Mouse (Mus musculus) bone marrow, adult 2 months (tissue): ENCODE results near the gene Oit1. TPM values are rescaled to one million over a fixed set of nuclear protein-coding genes. Genes with fewer than 3 reads are reported as not detected.

Experiments
- H3K27ac ChIP-seq: fragments of 200-500 bp; 2 replicates; pipeline ENCODE4 v1.5.1; 2012; ENCODE audit warnings: low read depth, mild to moderate bottlenecking, control low read depth, inconsistent platforms, low read length; ENCODE audit not compliant: control insufficient read depth, poor library complexity, insufficient read depth
- H3K4me1 ChIP-seq: fragments of 200-500 bp; 2 replicates; pipeline ENCODE4 v1.6.1; 2011; ENCODE audit warnings: low read length; ENCODE audit not compliant: control insufficient read depth, insufficient read depth
- H3K4me3 ChIP-seq: fragments of 200-500 bp; replicated peaks from 2 replicates; pipeline ENCODE3; 2011; ENCODE audit warnings: mild to moderate bottlenecking, low read depth, low read length, control low read depth; ENCODE audit not compliant: control insufficient read depth
- CTCF ChIP-seq: fragments of 200-500 bp; IDR thresholded peaks from 2 replicates; pipeline ENCODE4 v1.5.1; 2011; ENCODE audit warnings: low read length, control low read depth; ENCODE audit not compliant: control insufficient read depth, insufficient read depth
- POLR2A ChIP-seq: fragments of 200-500 bp; IDR thresholded peaks from 2 replicates; pipeline ENCODE4 v1.6.1; 2011; ENCODE audit warnings: low read depth, mild to moderate bottlenecking, control low read depth, low read length, borderline replicate concordance; ENCODE audit not compliant: control insufficient read depth
- WGBS: fragments of 180-500 bp; shearing (Covaris S2); methylation state at CpG from one replicate; pipeline ENCODE4 v1.1.7; 2018; 5-methylcytosine and 5-hydroxymethylcytosine counted together
- polyA plus RNA-seq: library from polyadenylated mRNA; stranded (reverse); fragments of >200 nt; gene quantifications from 2 replicates; pipeline ENCODE4 v1.2.4, GENCODE M21; 2011; ENCODE audit warnings: low replicate concordance; ENCODE audit not compliant: missing spikeins, insufficient read depth, insufficient read length

Oit1 gene
- polyA plus RNA-seq, 1 experiment, result not detected

DNA sequence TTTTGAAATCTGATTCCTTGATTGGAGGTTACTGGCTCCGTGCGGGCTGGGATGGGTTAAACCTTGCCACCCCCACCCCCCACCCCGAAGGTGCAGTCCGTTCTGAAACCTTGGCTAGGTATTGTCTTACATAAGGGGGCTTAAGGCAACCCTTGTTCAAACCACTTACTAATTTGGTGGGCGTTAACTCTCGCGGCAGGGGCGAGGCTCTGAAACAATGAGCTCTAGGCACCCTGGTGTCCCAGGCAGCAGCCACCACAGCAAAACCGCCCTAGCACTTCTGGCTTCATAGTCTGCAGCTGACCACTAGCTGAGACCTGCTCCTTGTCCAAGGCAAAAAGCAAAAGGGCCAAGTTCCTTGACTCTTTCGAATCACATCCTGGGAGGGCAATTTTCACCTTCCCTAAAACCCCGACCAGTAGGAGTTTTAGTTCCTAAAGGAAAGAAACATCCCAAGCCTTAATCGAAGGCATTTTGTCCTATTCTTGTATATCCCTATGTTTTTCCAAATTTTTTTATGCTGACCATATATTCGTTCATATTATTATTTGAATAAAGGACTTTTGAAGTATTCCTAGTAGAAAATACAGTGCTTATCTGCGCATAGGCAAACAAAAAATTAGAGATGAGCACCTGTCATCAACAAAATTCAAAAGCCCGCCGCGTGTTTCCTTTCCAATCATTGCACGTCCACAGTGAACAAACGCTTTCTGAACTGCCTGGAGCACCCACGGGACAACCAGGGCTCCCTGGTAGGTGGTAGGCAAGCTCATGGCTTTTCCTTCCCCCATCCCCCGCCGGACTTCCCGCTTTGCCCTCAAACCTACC, 62.0 kb downstream of the Oit1 start:
- TF ChIP-seq POLR2A, result no peak
- no peak for TF ChIP-seq CTCF
- Histone ChIP-seq H3K4me3 (no peak overlapping the region), H3K27ac (no peak overlapping the region), H3K4me1 (no peaks in the 10 kb centered on the region)
- 7% methylated on average over 23 of the region's 23 CpGs for WGBS

DNA sequence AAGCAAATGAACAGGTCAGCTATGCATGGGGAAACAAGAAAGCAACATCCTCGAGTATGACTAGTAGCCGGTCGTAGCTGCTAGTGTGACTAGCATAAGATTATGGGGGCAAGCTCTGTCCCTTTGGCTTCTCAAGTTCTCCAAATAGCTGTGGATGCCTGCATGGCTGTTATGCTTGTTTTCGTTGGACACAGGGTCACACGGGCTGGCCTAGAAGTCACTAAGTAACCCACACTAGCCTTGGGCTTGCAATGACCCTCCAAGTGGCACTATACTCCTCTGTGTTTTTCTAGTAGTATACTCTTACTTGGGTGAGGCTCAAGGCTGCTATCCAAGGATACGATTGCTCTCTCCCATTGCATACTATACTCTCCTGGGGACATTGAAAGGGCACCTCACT, 63.4 kb downstream of the Oit1 start:
- Histone ChIP-seq H3K27ac (no peak overlapping the region), H3K4me3 (no peak overlapping the region), H3K4me1 (no peaks in the 10 kb centered on the region)
- 75% methylated on average over 6 of the region's 6 CpGs for WGBS
- TF ChIP-seq CTCF (no peak), POLR2A (no peak)

GRCm38 (mm10) chr14:8314536-8314935, 64.0 kb downstream of the Oit1 start:
- TF ChIP-seq CTCF, result peak; percentile 20; the same call in 1 of the 2 replicates
- no peak for TF ChIP-seq POLR2A
- Histone ChIP-seq H3K4me1 (no peaks in the 10 kb centered on the region), H3K27ac (no peak overlapping the region), H3K4me3 (no peak overlapping the region)
- WGBS, result 18% methylated on average over 3 of the region's 3 CpGs

DNA sequence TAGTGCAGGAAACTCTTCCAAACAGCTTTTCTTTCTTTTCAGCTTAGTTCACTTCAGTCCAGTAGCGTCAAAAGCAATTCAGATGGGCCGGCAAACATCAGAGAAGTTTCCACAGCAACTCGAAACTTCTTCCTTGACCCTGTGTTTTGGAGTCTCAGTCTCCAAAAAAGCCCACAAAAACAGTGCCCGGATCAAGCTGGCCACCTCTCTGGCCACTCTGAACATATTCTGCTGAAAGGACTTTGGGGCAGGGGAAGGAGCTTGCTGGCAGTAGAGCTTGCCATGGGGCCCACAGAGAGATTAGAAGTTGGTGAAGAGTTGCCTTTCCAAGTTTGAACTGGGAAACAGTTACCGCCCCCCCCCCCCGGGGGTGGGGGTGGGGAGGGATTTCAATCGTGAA, 64.7 kb downstream of the Oit1 start:
- H3K27ac ChIP-seq, result no peak overlapping the region
- no peak overlapping the region for H3K4me3 ChIP-seq
- 53% methylated on average over 7 of the region's 7 CpGs for WGBS
- TF ChIP-seq CTCF (no peak), POLR2A (no peak)
- H3K4me1 ChIP-seq, result no peaks in the 10 kb centered on the region

DNA sequence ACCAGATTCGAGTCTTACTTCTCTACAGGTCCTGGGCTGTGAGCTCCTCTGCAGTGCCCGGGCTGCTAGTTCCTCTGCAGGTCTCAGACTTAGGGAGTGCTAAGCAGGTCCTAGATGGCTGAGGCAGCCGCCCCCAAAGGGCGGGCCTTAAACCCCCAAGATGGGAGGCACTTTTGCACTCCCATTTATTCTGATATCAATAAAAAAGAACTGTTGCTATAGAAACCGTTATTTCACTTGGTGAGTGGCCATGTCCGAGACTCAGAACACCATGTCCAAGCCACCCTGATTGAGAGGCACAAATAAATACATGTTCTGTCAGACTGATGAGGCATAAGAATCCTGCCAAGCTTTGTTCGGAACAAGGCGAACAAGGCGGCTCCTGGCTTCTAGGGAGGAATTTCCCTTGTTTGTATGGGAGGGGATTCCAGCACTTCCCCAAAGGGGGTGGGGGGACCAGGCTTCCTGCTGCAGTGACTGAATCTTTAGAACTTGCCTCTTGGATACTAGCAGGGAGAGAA, 68.9 kb downstream of the Oit1 start:
- WGBS, result 52% methylated on average over 9 of the region's 9 CpGs
- TF ChIP-seq POLR2A (no peak), CTCF (no peak)
- H3K4me1 ChIP-seq, result no peaks in the 10 kb centered on the region
- H3K4me3 ChIP-seq, result no peak overlapping the region
- H3K27ac ChIP-seq, result no peak overlapping the region

- Histone ChIP-seq H3K4me1 (no peaks in the 10 kb centered on the region), H3K27ac (no peak overlapping the region), H3K4me3 (no peak overlapping the region)
- TF ChIP-seq POLR2A (no peak), CTCF (no peak)
- WGBS, result 72% methylated on average over 3 of the region's 3 CpGs
Observed at GRCm38 (mm10) chr14:8308650-8309049, 69.9 kb downstream of the Oit1 start.

- WGBS, result 68% methylated on average over 6 of the region's 6 CpGs
- Histone ChIP-seq H3K4me1 (no peaks in the 10 kb centered on the region), H3K4me3 (no peak overlapping the region), H3K27ac (no peak overlapping the region)
- no peak for TF ChIP-seq CTCF
- no peak for TF ChIP-seq POLR2A
Observed at GRCm38 (mm10) chr14:8306884-8307283, 71.7 kb downstream of the Oit1 start.

GRCm38 (mm10) chr14:8305014-8305413, 73.5 kb downstream of the Oit1 start:
- H3K4me1 ChIP-seq, result no peaks in the 10 kb centered on the region
- H3K27ac ChIP-seq, result no peak overlapping the region
- no peak for TF ChIP-seq POLR2A
- no peak for TF ChIP-seq CTCF
- H3K4me3 ChIP-seq, result no peak overlapping the region
- WGBS, result 70% methylated on average over 3 of the region's 3 CpGs
